In the genomic region with DNA sequence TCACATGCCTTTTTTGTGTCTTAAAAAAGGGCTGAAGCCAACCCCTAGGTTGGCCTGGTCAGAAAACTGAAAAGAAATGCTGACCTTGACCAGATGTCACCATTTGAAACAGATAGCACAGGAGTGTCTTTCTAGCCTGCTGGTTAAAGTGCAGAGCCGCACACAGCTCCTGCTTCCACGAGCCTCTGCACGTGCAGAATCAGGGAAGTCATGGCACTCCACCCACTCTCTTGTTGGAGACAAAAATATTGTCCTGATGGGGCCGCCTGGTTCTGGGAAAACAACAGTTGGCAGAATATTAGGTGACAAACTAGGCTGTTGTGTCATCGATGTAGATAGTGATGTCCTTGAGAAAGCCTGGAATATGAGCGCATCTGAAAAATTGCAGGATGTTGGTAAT, we compare ENCODE assay signal across 28 mouse cellular contexts. TPM values are rescaled to one million over a fixed set of nuclear protein-coding genes. Genes with fewer than 3 reads are reported as not detected.
DNase-seq lines count a peak whose midpoint lies in the region; ATAC-seq lines count a peak whose summit lies in the region.
"Had no signal": no experiment of that assay in that cellular context is flagged by ENCODE, and none has a peak within 500 bp of the region (broad histone marks: within the 10 kb centered on the region; RNA-seq: fewer than 3 reads in every experiment).

No protein-coding gene starts in this region.

- ATAC-seq in granulocyte monocyte progenitor cell, adult 5-6 weeks (replicated peaks; ENCODE audit: poor library complexity, severe bottlenecking), result no peak
- no peak for ATAC-seq in midbrain, embryonic 16.5 days
- ATAC-seq: CD4-positive, CD25-positive, alpha-beta regulatory T cell, adult 4 months; forebrain, embryonic 13.5 days; forebrain, embryonic 16.5 days; intestine, postnatal 0 days had no signal

- H3K4me2 ChIP-seq in midbrain, embryonic 16.5 days (ENCODE audit: low read length), result no peak overlapping the region
- H3K4me2 ChIP-seq: embryonic facial prominence, embryonic 13.5 days; forebrain, embryonic 13.5 days; heart, embryonic 13.5 days; hindbrain, embryonic 12.5 days; hindbrain, embryonic 15.5 days had no signal

- H3K36me3 ChIP-seq in midbrain, embryonic 16.5 days (ENCODE audit: control insufficient read depth, insufficient read depth, low read length), result peaks cover under 1% of the 10 kb centered on the region; the same call in 1 of the 2 replicates
- H3K36me3 ChIP-seq: embryonic facial prominence, embryonic 13.5 days had no signal

- H3K9ac ChIP-seq in midbrain, embryonic 16.5 days (ENCODE audit: low read depth, low read length), result no peak overlapping the region
- H3K9ac ChIP-seq: embryonic facial prominence, embryonic 13.5 days; forebrain, embryonic 13.5 days; heart, embryonic 13.5 days; hindbrain, embryonic 12.5 days; hindbrain, embryonic 15.5 days had no signal

- peaks cover 11% of the 10 kb centered on the region for H3K4me1 ChIP-seq in midbrain, embryonic 16.5 days (ENCODE audit: control insufficient read depth, insufficient read depth, low read length)
- H3K4me1 ChIP-seq: embryonic facial prominence, embryonic 13.5 days; heart, embryonic 10.5 days had no signal

- no peaks in the 10 kb centered on the region for H3K9me3 ChIP-seq in midbrain, embryonic 16.5 days (replicated peaks; ENCODE audit: control insufficient read depth, low read length, poor library complexity, severe bottlenecking)
- H3K9me3 ChIP-seq: embryonic facial prominence, embryonic 10.5 days; embryonic facial prominence, embryonic 13.5 days; forebrain, embryonic 13.5 days; heart, embryonic 10.5 days; heart, embryonic 13.5 days; hindbrain, embryonic 12.5 days; hindbrain, embryonic 15.5 days had no signal

- H3K27ac ChIP-seq in midbrain, embryonic 16.5 days (ENCODE audit: low read length), result no peak overlapping the region
- H3K27ac ChIP-seq: embryonic facial prominence, embryonic 10.5 days; embryonic facial prominence, embryonic 13.5 days; forebrain, embryonic 13.5 days; heart, adult 2 months; heart, embryonic 10.5 days; heart, embryonic 13.5 days; hindbrain, embryonic 12.5 days; hindbrain, embryonic 15.5 days had no signal

- DNase-seq in layer of hippocampus, adult 9-11 months, result peak; percentile 15
- no peak for DNase-seq in layer of hippocampus, adult 8-10 months (ENCODE audit: low spot score in 2 of 2)
- DNase-seq in adrenal gland, adult 2 months, result peak; percentile 54
- peak; percentile 55 for DNase-seq in adrenal gland, adult 8-10 months
- DNase-seq in adrenal gland, postnatal 25 days, result peak; percentile 18
- no peak for DNase-seq in embryo, embryonic 10.5 days (ENCODE audit: low spot score)
- DNase-seq: cerebellum, adult 11 months; cerebellum, adult 2 months; cerebellum, adult 9-11 months; cerebellum, postnatal 25 days; embryo, embryonic 11 days; gastrocnemius, postnatal 10 days; heart, adult 2 months; heart, postnatal 14 days had no signal

- no peak overlapping the region for H3K4me3 ChIP-seq in midbrain, embryonic 16.5 days (ENCODE audit: low read depth, low read length)
- H3K4me3 ChIP-seq: embryonic facial prominence, embryonic 10.5 days; embryonic facial prominence, embryonic 13.5 days; erythroblast, embryonic 14.5 days; forebrain, embryonic 13.5 days; heart, adult 2 months; heart, embryonic 10.5 days; heart, embryonic 13.5 days; hindbrain, embryonic 12.5 days; hindbrain, embryonic 15.5 days had no signal

- WGBS in midbrain, embryonic 16.5 days, result 87% methylated on average over 6 of the region's 6 CpGs

- H3K27me3 ChIP-seq in midbrain, embryonic 16.5 days (ENCODE audit: control insufficient read depth, insufficient read depth, low read depth, low read length), result no peaks in the 10 kb centered on the region
- H3K27me3 ChIP-seq: embryonic facial prominence, embryonic 13.5 days; forebrain, embryonic 13.5 days; heart, embryonic 13.5 days; hindbrain, embryonic 12.5 days; hindbrain, embryonic 15.5 days had no signal

RNA-seq across cellular contexts. Expression of gene Thnsl1, which starts 5.8 kb away (rescaled TPM):
- total RNA-seq in layer of hippocampus, adult 8-10 months (2022), result 10 to 100 TPM; 15.6 to 25.5 (median 23.3) TPM
- total RNA-seq in adrenal gland, adult 2 months (2021), result 1 to 10 TPM; 5.0 to 6.5 TPM
- polyA plus RNA-seq in adrenal gland, adult 2 months (2012; rRNA removed), result 2.6 and 2.8 TPM in 2 replicates
- total RNA-seq in adrenal gland, adult 8-10 months (2022), result 10 to 100 TPM in 1 of 4 experiments, 1 to 10 TPM in 3; 8.0 to 11.9 (median 8.7) TPM
- 6.9 and 10.9 TPM in 2 replicates for total RNA-seq in adrenal gland, postnatal 25 days (2021)
- 9.0 and 12.3 TPM in 2 replicates for total RNA-seq in granulocyte monocyte progenitor cell, adult 5-6 weeks (2014; fragmentation: Nextera tagmentation)
- total RNA-seq in granulocyte monocyte progenitor cell, adult 5-6 weeks (2017), result 5.5 and 6.5 TPM in 2 replicates
- 24.5 and 28.3 TPM in 2 replicates for polyA plus RNA-seq in midbrain, embryonic 16.5 days (2015; fragmentation: Nextera tagmentation; extraction: Ambion mirVana)
- polyA plus RNA-seq: erythroblast, embryonic 14.5 days had no signal

RNA-seq across cellular contexts. Expression of gene Enkur, which starts 6.2 kb away (rescaled TPM):
- total RNA-seq in layer of hippocampus, adult 8-10 months (2022), result 1 to 10 TPM; 2.2 to 3.2 (median 2.8) TPM
- 1 to 10 TPM in 1 of 2 experiments, under 1 TPM in 1; 0.81 to 1.4 TPM for total RNA-seq in adrenal gland, adult 2 months (2021)
- not detected in 2 replicates for polyA plus RNA-seq in adrenal gland, adult 2 months (2012; rRNA removed)
- total RNA-seq in adrenal gland, adult 8-10 months (2022), result 1 to 10 TPM in 3 of 4 experiments, under 1 TPM in 1; 0.87 to 2.0 (median 1.5) TPM
- total RNA-seq in adrenal gland, postnatal 25 days (2021), result 1.2 TPM in 1 of 2 replicates, not detected in the other
- 0.68 and 1.6 TPM in 2 replicates for total RNA-seq in granulocyte monocyte progenitor cell, adult 5-6 weeks (2014; fragmentation: Nextera tagmentation)
- total RNA-seq in granulocyte monocyte progenitor cell, adult 5-6 weeks (2017), result 3.4 and 4.5 TPM in 2 replicates
- 5.8 and 8.4 TPM in 2 replicates for polyA plus RNA-seq in midbrain, embryonic 16.5 days (2015; fragmentation: Nextera tagmentation; extraction: Ambion mirVana)
- total RNA-seq: MEL had no signal
- polyA plus RNA-seq: erythroblast, embryonic 14.5 days had no signal

Comparison
In these comparisons a context has a peak if more than half of its experiments do, and no peak if none do; other contexts are left out.
1. DNase-seq: peak in layer of hippocampus, adult 9-11 months (single experiment), adrenal gland, adult 2 months (single experiment), adrenal gland, adult 8-10 months (single experiment) and adrenal gland, postnatal 25 days (single experiment); none in layer of hippocampus, adult 8-10 months (0 of 2) and embryo, embryonic 10.5 days (single experiment).